In genomic region chr10:120635818-120636543, GRCm38 (mm10) we compare ENCODE assay signal across 9 mouse cellular contexts.
A peak's percentile ranks its signal among the peaks of the same experiment; 100 is the strongest.
DNase-seq lines count a peak whose midpoint lies in the region; ATAC-seq and TF ChIP-seq lines count a peak whose summit lies in the region.
"Had no signal": no experiment of that assay in that cellular context is flagged by ENCODE, and none has a peak within 500 bp of the region (broad histone marks: within the 10 kb centered on the region; RNA-seq: fewer than 3 reads in every experiment).

No protein-coding gene starts in this region.

- no peak for TF ChIP-seq EP300 in liver, postnatal 0 days (IDR thresholded peaks at IDR 0.05; ENCODE audit: low read depth)

- no peaks in the 10 kb centered on the region for H3K36me3 ChIP-seq in liver, postnatal 0 days (replicated peaks; ENCODE audit: insufficient read depth, low read length)
- H3K36me3 ChIP-seq in liver, embryonic 12.5 days, result no peaks in the 10 kb centered on the region
- H3K36me3 ChIP-seq: limb, embryonic 13.5 days had no signal

- DNase-seq in liver, postnatal 0 days, result no peak
- peak; percentile 24 for DNase-seq in gastrocnemius, postnatal 14 days
- DNase-seq in layer of hippocampus, adult 9-11 months, result peak; percentile 6
- DNase-seq in ovary, postnatal 14 days (ENCODE audit: low spot score), result peak; percentile 9
- DNase-seq in thymus, postnatal 0 days (ENCODE audit: low spot score), result no peak
- DNase-seq in embryo, embryonic 9.5 days (ENCODE audit: extremely low spot score), result no peak

- no peak for TF ChIP-seq CTCF in liver, postnatal 0 days (IDR thresholded peaks at IDR 0.05; ENCODE audit: low read depth)

- no peaks in the 10 kb centered on the region for H3K9me3 ChIP-seq in liver, postnatal 0 days (ENCODE audit: low read length)
- H3K9me3 ChIP-seq in liver, embryonic 12.5 days (replicated peaks), result no peaks in the 10 kb centered on the region
- H3K9me3 ChIP-seq: limb, embryonic 13.5 days had no signal

- intact Hi-C loops in gastrocnemius, postnatal 14 days (cut with DNase I; ENCODE audit: low total_unique reads), result no loop called here

- H3K27me3 ChIP-seq in liver, postnatal 0 days (ENCODE audit: insufficient read depth, low read length), result no peaks in the 10 kb centered on the region
- 0 out of 2 replicates have a peak, but pooled peaks cover 3% of the 10 kb centered on the region for H3K27me3 ChIP-seq in liver, embryonic 12.5 days (replicated peaks)
- H3K27me3 ChIP-seq: limb, embryonic 13.5 days had no signal

- no peak overlapping the region for H3K4me3 ChIP-seq in liver, postnatal 0 days (ENCODE audit: low read depth, low read length)
- no peak overlapping the region for H3K4me3 ChIP-seq in liver, embryonic 12.5 days
- H3K4me3 ChIP-seq: limb, embryonic 13.5 days had no signal

- no peak overlapping the region for H3K27ac ChIP-seq in liver, postnatal 0 days (ENCODE audit: low read depth)
- no peak overlapping the region for H3K27ac ChIP-seq in liver, embryonic 12.5 days
- H3K27ac ChIP-seq: limb, embryonic 13.5 days had no signal

- no peaks in the 10 kb centered on the region for H3K4me1 ChIP-seq in liver, postnatal 0 days (ENCODE audit: insufficient read depth)
- 0 out of 2 replicates have a peak, but pooled peaks cover 13% of the 10 kb centered on the region for H3K4me1 ChIP-seq in liver, embryonic 12.5 days

- ATAC-seq in liver, postnatal 0 days, result peak; percentile 41
- no peak for ATAC-seq in liver, embryonic 12.5 days
- ATAC-seq in cerebellum, adult (ENCODE audit: insufficient number of reproducible peaks, low FRiP score, low TSS enrichment), result peak; percentile 89

- 40% methylated on average over 21 of the region's 21 CpGs for WGBS in liver, postnatal 0 days (ENCODE audit: insufficient replicate concordance)
- 40% methylated on average over 21 of the region's 21 CpGs for WGBS in liver, embryonic 12.5 days (ENCODE audit: insufficient replicate concordance)

- H3K9ac ChIP-seq in liver, postnatal 0 days (replicated peaks), result no peak overlapping the region
- no peak overlapping the region for H3K9ac ChIP-seq in liver, embryonic 12.5 days
- H3K9ac ChIP-seq: limb, embryonic 13.5 days had no signal

- H3K4me2 ChIP-seq in liver, postnatal 0 days (ENCODE audit: low read depth, low read length), result no peak overlapping the region
- H3K4me2 ChIP-seq in liver, embryonic 12.5 days, result no peak overlapping the region
- H3K4me2 ChIP-seq: limb, embryonic 13.5 days had no signal

Comparison
In these comparisons a context has a peak if more than half of its experiments do, and no peak if none do; other contexts are left out.
1. DNase-seq: peak in gastrocnemius, postnatal 14 days (single experiment), layer of hippocampus, adult 9-11 months (single experiment) and ovary, postnatal 14 days (single experiment); none in liver, postnatal 0 days (single experiment), thymus, postnatal 0 days (single experiment) and embryo, embryonic 9.5 days (single experiment).